Mouse (Mus musculus) spleen, adult 2 months (tissue): Measurements from ENCODE around the gene Baiap2l1.

Source experiments
- CTCF ChIP-seq: fragments of 200-500 bp; IDR thresholded peaks from 2 replicates; pipeline ENCODE4 v1.5.1; 2011; ENCODE audit warnings: mild to moderate bottlenecking, inconsistent platforms; ENCODE audit not compliant: insufficient read depth, insufficient read length, insufficient replicate concordance; ENCODE audit errors: extremely low read depth
- POLR2A ChIP-seq: fragments of 200-500 bp; IDR thresholded peaks from 2 replicates; pipeline ENCODE4 v1.6.1; 2011; ENCODE audit warnings: low read depth, low read length, inconsistent platforms

DNA sequence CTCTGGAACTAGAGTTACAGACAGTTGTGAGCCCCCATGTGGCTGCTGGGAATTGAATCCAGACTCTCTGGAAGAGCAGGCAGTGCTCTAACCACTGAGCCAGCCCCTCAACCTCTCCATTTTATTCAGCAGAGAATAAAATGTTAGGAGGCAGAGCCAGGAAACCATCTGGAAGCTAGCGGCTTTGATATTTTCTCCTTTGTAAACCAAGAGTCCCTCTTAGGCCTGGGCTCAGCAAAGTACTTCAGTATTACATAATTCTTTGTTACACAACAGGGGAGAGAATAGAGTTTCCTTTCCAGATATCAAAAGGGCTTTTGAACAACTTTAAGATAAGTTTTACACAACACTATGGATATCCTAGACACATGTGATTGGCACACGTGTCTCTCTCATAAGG, 15.0 kb upstream of the Baiap2l1 start:
- no peak for TF ChIP-seq CTCF
- no peak for TF ChIP-seq POLR2A
